Comparison of ENCODE assay signal across 8 mouse cellular contexts in the genomic region with DNA sequence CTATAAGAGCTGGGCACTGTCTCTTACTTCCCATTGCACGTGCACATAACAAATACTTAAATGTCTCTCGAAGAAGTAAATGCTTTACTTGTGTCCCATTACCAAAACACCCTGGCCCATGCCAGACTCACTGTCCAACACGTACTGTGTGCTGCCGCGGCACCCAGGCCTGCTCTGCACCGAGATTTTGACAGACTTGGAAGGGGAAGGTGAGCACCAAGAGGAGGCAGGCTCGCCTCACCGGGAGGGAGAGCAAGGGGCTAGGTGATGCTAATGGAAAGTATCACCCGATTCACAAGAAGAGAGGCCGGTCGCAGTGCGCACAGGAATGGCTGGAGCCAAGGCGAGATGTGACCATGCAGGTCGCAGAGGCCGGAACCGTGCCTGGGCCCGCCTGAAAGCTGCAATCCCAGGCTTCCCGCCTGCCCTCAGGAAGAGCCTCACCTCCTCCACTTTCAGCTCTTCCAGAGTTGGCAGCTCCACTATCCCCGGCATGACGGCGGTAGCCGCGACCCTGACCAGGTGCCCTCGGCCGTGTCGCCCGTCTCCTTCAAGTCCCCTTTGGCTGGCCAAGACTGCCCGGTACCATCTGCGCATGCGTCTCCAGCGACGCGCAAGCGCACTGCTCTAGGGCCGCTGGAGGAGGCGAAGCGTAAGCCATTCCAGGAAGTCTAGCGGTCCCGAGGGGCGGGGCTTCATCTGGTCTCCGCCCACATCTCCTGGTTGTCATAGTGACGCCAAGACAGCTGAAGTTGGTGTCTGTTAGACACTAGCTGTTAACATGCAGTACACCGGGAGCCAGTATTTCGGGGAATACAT. TPM values are rescaled to one million over a fixed set of nuclear protein-coding genes. Genes with fewer than 3 reads are reported as not detected.
DNase-seq lines count a peak whose midpoint lies in the region; ATAC-seq lines count a peak whose summit lies in the region.

Gene Ndufa8, minus strand, starts transcription at position 659 of the 819 bp plus-strand sequence.
Gene Morn5, plus strand, starts transcription at position 711 of the 819 bp plus-strand sequence.

- peak within 1 kb of the TSS; percentile 72 for H3K27ac ChIP-seq in hindbrain, embryonic 14.5 days

- peak; percentile 97 for DNase-seq in R1 (ENCODE audit: low read depth, low spot score)
- DNase-seq in cerebellum, postnatal 25 days = peak; percentile 99
- peak; percentile 97 to 98 for DNase-seq in frontal cortex, postnatal 25 days (ENCODE audit: low spot score in 2 of 2)
- peak; percentile 99 for DNase-seq in hindbrain, embryonic 14.5 days (ENCODE audit: low spot score)
- DNase-seq in layer of hippocampus, postnatal 36 days = peak; percentile 98 to 99
- DNase-seq in lung, postnatal 36 days = peak; percentile 98
- DNase-seq in retina, postnatal 1 day = peak; percentile 98
- DNase-seq in urinary bladder, adult 18-20 months (ENCODE audit: low spot score in 2 of 2) = peak; percentile 97 to 98

- peak; percentile 97 for ATAC-seq in hindbrain, embryonic 14.5 days (ENCODE audit: low FRiP score)

- H3K9ac ChIP-seq in hindbrain, embryonic 14.5 days = peak within 1 kb of the TSS; percentile 90

- H3K4me2 ChIP-seq in hindbrain, embryonic 14.5 days (replicated peaks) = peak within 1 kb of the TSS; percentile 81

- H3K4me3 ChIP-seq in hindbrain, embryonic 14.5 days (replicated peaks; ENCODE audit: low read length) = peak within 1 kb of the TSS; percentile 78

- no peaks in the 10 kb centered on the region for H3K27me3 ChIP-seq in hindbrain, embryonic 14.5 days (ENCODE audit: control insufficient read depth, insufficient read depth, low read length)

- WGBS in hindbrain, embryonic 14.5 days = 1% methylated on average over 44 of the region's 44 CpGs

- H3K36me3 ChIP-seq in hindbrain, embryonic 14.5 days (replicated peaks; ENCODE audit: control insufficient read depth, insufficient read depth) = peaks cover 7% of the 10 kb centered on the region; the same call in 1 of the 2 replicates

- H3K9me3 ChIP-seq in hindbrain, embryonic 14.5 days (ENCODE audit: control insufficient read depth, low read length) = no peaks in the 10 kb centered on the region

- peaks cover 6% of the 10 kb centered on the region for H3K4me1 ChIP-seq in hindbrain, embryonic 14.5 days (replicated peaks; ENCODE audit: control insufficient read depth, insufficient read depth, low read length)

RNA-seq across cellular contexts. Expression of gene Ndufa8, which starts in this region (rescaled TPM):
- 324 and 335 TPM in 2 replicates for polyA plus RNA-seq in hindbrain, embryonic 14.5 days (2014; fragmentation: Nextera tagmentation; extraction: Ambion mirVana)
- 100 to 1,000 TPM; 174 to 197 TPM for total RNA-seq in layer of hippocampus, postnatal 36 days (2021)

RNA-seq across cellular contexts. Expression of gene Morn5, which starts in this region (rescaled TPM):
- 3.1 and 4.2 TPM in 2 replicates for polyA plus RNA-seq in hindbrain, embryonic 14.5 days (2014; fragmentation: Nextera tagmentation; extraction: Ambion mirVana)
- total RNA-seq in layer of hippocampus, postnatal 36 days (2021) = 1 to 10 TPM; 1.3 to 1.7 TPM

Comparison
In these comparisons a context has a peak if more than half of its experiments do, and no peak if none do; other contexts are left out.
1. Peak in every context shown above with its lines: DNase-seq, ATAC-seq, H3K4me3 ChIP-seq and H3K27ac ChIP-seq.